Mouse (Mus musculus) lung, adult 2 months (tissue): ENCODE data around the gene Foxp1. TPM values are rescaled to one million over a fixed set of nuclear protein-coding genes. Genes with fewer than 3 reads are reported as not detected.

ENCODE experiments used
- DNase-seq: peaks from one replicate; pipeline ENCODE4 v3.0.0; 2022
- H3K4me1 ChIP-seq: fragments of 200-500 bp; 2 replicates; pipeline ENCODE4 v1.6.1; 2011; ENCODE audit warnings: low read length; ENCODE audit not compliant: control insufficient read depth, insufficient read depth
- H3K4me3 ChIP-seq: fragments of 200-500 bp; replicated peaks from 2 replicates; pipeline ENCODE3; 2011; ENCODE audit warnings: low read depth, mild to moderate bottlenecking, control low read depth, low read length; ENCODE audit errors: extremely low read depth
- CTCF ChIP-seq: fragments of 200-500 bp; IDR thresholded peaks from 2 replicates; pipeline ENCODE4 v1.5.1; 2011; ENCODE audit warnings: mild to moderate bottlenecking, low read length, control low read depth; ENCODE audit not compliant: insufficient read depth
- POLR2A ChIP-seq: fragments of 200-500 bp; IDR thresholded peaks from 2 replicates; pipeline ENCODE4 v1.6.1; 2011; ENCODE audit warnings: low read depth, mild to moderate bottlenecking, control low read depth, low read length, borderline replicate concordance; ENCODE audit errors: extremely low read depth
- WGBS: fragments of 180-500 bp; shearing (Covaris S2); methylation state at CpG from one replicate; pipeline ENCODE4 v1.1.7; 2018; 5-methylcytosine and 5-hydroxymethylcytosine counted together
- polyA plus RNA-seq: library from polyadenylated mRNA; depleted of rRNA; stranded (reverse); fragments of >200 nt; gene quantifications from 2 replicates; pipeline ENCODE4 v1.2.3, GENCODE M21; 2012

Foxp1 gene
- polyA plus RNA-seq, 1 experiment, result 135 TPM

- Histone ChIP-seq H3K4me1 (0 out of 2 replicates have a peak, but pooled peaks cover 2% of the 10 kb centered on the region), H3K4me3 (no peak overlapping the region)
- 59% methylated on average over 6 of the region's 6 CpGs for WGBS
- DNase-seq, result no peak
- TF ChIP-seq CTCF, result no peak
- TF ChIP-seq POLR2A, result no peak
Observed at GRCm38 (mm10) chr6:99107081-99107482, 415.4 kb downstream of the Foxp1 start.

- Histone ChIP-seq H3K4me3 (no peak overlapping the region), H3K4me1 (peaks cover 8% of the 10 kb centered on the region; the same call in 1 of the 2 replicates)
- TF ChIP-seq POLR2A, result no peak
- no peak for TF ChIP-seq CTCF
- DNase-seq, result no peak
- 67% methylated on average over 4 of the region's 4 CpGs for WGBS
Observed at GRCm38 (mm10) chr6:99105979-99106378, 416.5 kb downstream of the Foxp1 start.

- no peak for TF ChIP-seq POLR2A
- TF ChIP-seq CTCF, result no peak
- WGBS, result 97% methylated on average over 7 of the region's 7 CpGs
- Histone ChIP-seq H3K4me3 (no peak overlapping the region), H3K4me1 (peaks cover 5% of the 10 kb centered on the region; the same call in 1 of the 2 replicates)
- no peak for DNase-seq
Observed at GRCm38 (mm10) chr6:99104446-99104845, 418.1 kb downstream of the Foxp1 start.

GRCm38 (mm10) chr6:99103911-99104310 lies 418.6 kb downstream of the Foxp1 start:
- WGBS, result 87% methylated on average over 3 of the region's 3 CpGs
- no peak overlapping the region for H3K4me3 ChIP-seq
- no peak for DNase-seq
- H3K4me1 ChIP-seq, result peaks cover 5% of the 10 kb centered on the region; the same call in 1 of the 2 replicates
- no peak for TF ChIP-seq POLR2A

- Histone ChIP-seq H3K4me3 (no peak overlapping the region), H3K4me1 (peaks cover 5% of the 10 kb centered on the region; the same call in 1 of the 2 replicates)
- WGBS, result 21% methylated on average over 6 of the region's 6 CpGs
- TF ChIP-seq CTCF (no peak), POLR2A (no peak)
- peak; percentile 34 for DNase-seq
Observed at GRCm38 (mm10) chr6:99101489-99101908, 421.0 kb downstream of the Foxp1 start.

- H3K4me1 ChIP-seq, result peaks cover 8% of the 10 kb centered on the region; the same call in 1 of the 2 replicates
- 64% methylated on average over 5 of the region's 5 CpGs for WGBS
- no peak overlapping the region for H3K4me3 ChIP-seq
- DNase-seq, result no peak
- no peak for TF ChIP-seq POLR2A
- TF ChIP-seq CTCF, result no peak
Observed at GRCm38 (mm10) chr6:99100331-99100730, 422.2 kb downstream of the Foxp1 start.

GRCm38 (mm10) chr6:99099781-99100180 lies 422.7 kb downstream of the Foxp1 start:
- Histone ChIP-seq H3K4me3 (no peak overlapping the region), H3K4me1 (peaks cover 8% of the 10 kb centered on the region; the same call in 1 of the 2 replicates)
- TF ChIP-seq POLR2A, result no peak
- no peak for TF ChIP-seq CTCF
- WGBS, result 71% methylated on average over 4 of the region's 4 CpGs
- DNase-seq, result no peak

GRCm38 (mm10) chr6:99097191-99097590 lies 425.3 kb downstream of the Foxp1 start:
- H3K4me3 ChIP-seq, result no peak overlapping the region
- peaks cover 11% of the 10 kb centered on the region for H3K4me1 ChIP-seq
- 57% methylated on average over 7 of the region's 7 CpGs for WGBS
- TF ChIP-seq CTCF (no peak), POLR2A (no peak)
- no peak for DNase-seq

- TF ChIP-seq CTCF, result no peak
- TF ChIP-seq POLR2A, result no peak
- H3K4me1 ChIP-seq, result peaks cover 11% of the 10 kb centered on the region
- no peak for DNase-seq
- no peak overlapping the region for H3K4me3 ChIP-seq
- 63% methylated on average over 7 of the region's 7 CpGs for WGBS
Observed at GRCm38 (mm10) chr6:99096776-99097166, 425.8 kb downstream of the Foxp1 start.

GRCm38 (mm10) chr6:99096105-99096775 lies 426.3 kb downstream of the Foxp1 start:
- DNase-seq, result peak; percentile 75
- peaks cover 9% of the 10 kb centered on the region for H3K4me1 ChIP-seq
- 9% methylated on average over 12 of the region's 12 CpGs for WGBS

More at GRCm38 (mm10) chr6:99096105-99096775, 426.3 kb downstream of the Foxp1 start:
- peak overlapping the region; percentile 89 for H3K4me3 ChIP-seq
- TF ChIP-seq CTCF, result no peak
- peak; percentile 46; the same call in 1 of the 2 replicates for TF ChIP-seq POLR2A
